Mouse (Mus musculus): ENCODE data around the gene Bola1.
A peak's percentile ranks its signal among the peaks of the same experiment; 100 is the strongest.
"Not testable (repeated sequence)": the region's sequence is repeated elsewhere in the genome, so short reads cannot be mapped to it uniquely, and the experiment has no call there.

Gene Bola1

GRCm38 (mm10) chr3:96219661-96220130 lies at the start of gene Bola1, which contains the start of gene Hist2h2ab:
Gene Bola1, minus strand, starts transcription at chr3:96219709.
Gene Hist2h2ab, plus strand, starts transcription at chr3:96219865.
- peak; percentile 83 for DNase-seq (ENCODE audit: low spot score)

GRCm38 (mm10) chr3:96268776-96269378 lies 49.4 kb upstream of the Bola1 start:
- DNase-seq (ENCODE audit: low spot score), result not testable (repeated sequence)

GRCm38 (mm10) chr3:96268051-96268775 lies 48.7 kb upstream of the Bola1 start, which contains the start of gene Hist2h3b:
Gene Hist2h3b, plus strand, starts transcription at chr3:96268654.
- DNase-seq (ENCODE audit: low spot score), result peak; percentile 80

GRCm38 (mm10) chr3:96267541-96267940 lies 48.0 kb upstream of the Bola1 start:
- no peak for DNase-seq (ENCODE audit: low spot score)

- DNase-seq (ENCODE audit: low spot score), result no peak
Observed at GRCm38 (mm10) chr3:96266132-96266710, 46.7 kb upstream of the Bola1 start.

- DNase-seq (ENCODE audit: low spot score), result no peak
Observed at GRCm38 (mm10) chr3:96264404-96264949, 45.0 kb upstream of the Bola1 start.

GRCm38 (mm10) chr3:96263558-96264403 lies 44.3 kb upstream of the Bola1 start:
- DNase-seq (ENCODE audit: low spot score), result no peak

GRCm38 (mm10) chr3:96262979-96263550 lies 43.6 kb upstream of the Bola1 start, which contains the start of gene Hist2h4:
Gene Hist2h4, minus strand, starts transcription at chr3:96263311.
- DNase-seq (ENCODE audit: low spot score), result peak; percentile 98

- DNase-seq (ENCODE audit: low spot score), result peak; percentile 81
Observed at GRCm38 (mm10) chr3:96262216-96262875, 42.8 kb upstream of the Bola1 start.

GRCm38 (mm10) chr3:96261623-96262022 lies 42.1 kb upstream of the Bola1 start:
- DNase-seq (ENCODE audit: low spot score), result no peak

GRCm38 (mm10) chr3:96260220-96260619 lies 40.7 kb upstream of the Bola1 start:
- DNase-seq (ENCODE audit: low spot score), result no peak

GRCm38 (mm10) chr3:96257190-96257589 lies 37.7 kb upstream of the Bola1 start:
- no peak for DNase-seq (ENCODE audit: low spot score)

GRCm38 (mm10) chr3:96255926-96256593 lies 36.6 kb upstream of the Bola1 start:
- DNase-seq (ENCODE audit: low spot score), result no peak

- no peak for DNase-seq (ENCODE audit: low spot score)
Observed at GRCm38 (mm10) chr3:96254683-96255355, 35.3 kb upstream of the Bola1 start.

- DNase-seq (ENCODE audit: low spot score), result no peak
Observed at GRCm38 (mm10) chr3:96251787-96252186, 32.3 kb upstream of the Bola1 start.

- DNase-seq (ENCODE audit: low spot score), result no peak
Observed at GRCm38 (mm10) chr3:96250890-96251289, 31.4 kb upstream of the Bola1 start.

GRCm38 (mm10) chr3:96249034-96249345 lies 29.5 kb upstream of the Bola1 start:
- DNase-seq (ENCODE audit: low spot score), result no peak

GRCm38 (mm10) chr3:96248141-96249033 lies 28.9 kb upstream of the Bola1 start:
- no peak for DNase-seq (ENCODE audit: low spot score)
